Mouse (Mus musculus) left cerebral cortex, adult 11 months (tissue): ENCODE measurements around the gene Unc5c.

ENCODE experiments used
- DNase-seq: peaks from one replicate; pipeline ENCODE4 v3.0.0; 2022; ENCODE audit warnings: low spot score

The Unc5c gene

DNA sequence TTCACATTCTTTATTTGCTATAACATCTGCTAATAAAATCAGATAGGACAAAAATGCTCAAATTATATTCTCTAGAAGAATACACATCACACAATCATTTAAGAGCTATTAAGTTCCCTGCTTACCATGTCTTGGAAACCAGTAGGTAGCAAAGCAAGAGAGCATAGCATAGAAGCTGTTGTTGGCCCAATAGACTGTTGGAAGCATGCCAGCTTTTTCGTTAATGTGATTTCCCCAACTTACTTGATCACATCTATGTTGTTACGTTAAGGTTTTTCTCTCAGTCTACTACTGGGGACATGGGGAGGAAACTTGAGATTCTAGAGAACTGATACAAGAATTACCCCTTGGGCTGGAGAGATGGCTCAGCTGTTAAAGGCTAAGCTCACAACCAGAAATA is 133.0 kb downstream of the Unc5c start:
- DNase-seq: no peak

DNA sequence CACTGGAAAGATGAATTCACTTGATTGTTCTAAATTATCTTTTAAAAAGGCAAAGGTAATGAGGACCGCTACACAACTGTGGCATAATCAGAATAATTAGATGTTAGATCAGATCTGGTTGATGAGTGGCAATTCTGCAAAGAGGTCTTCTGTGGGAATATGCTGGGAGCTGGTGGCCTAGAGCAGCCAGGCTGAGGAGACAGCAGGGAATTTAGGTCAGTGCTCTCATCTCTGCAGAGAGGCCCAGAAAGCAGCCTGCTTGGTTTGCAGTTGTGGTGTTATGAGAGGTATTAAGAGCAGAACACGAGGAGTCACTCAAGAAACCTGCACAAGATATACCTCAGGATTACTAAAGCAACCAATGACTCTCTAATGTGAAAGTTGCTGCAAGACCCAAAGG is 133.9 kb downstream of the Unc5c start:
- no peak for DNase-seq

DNA sequence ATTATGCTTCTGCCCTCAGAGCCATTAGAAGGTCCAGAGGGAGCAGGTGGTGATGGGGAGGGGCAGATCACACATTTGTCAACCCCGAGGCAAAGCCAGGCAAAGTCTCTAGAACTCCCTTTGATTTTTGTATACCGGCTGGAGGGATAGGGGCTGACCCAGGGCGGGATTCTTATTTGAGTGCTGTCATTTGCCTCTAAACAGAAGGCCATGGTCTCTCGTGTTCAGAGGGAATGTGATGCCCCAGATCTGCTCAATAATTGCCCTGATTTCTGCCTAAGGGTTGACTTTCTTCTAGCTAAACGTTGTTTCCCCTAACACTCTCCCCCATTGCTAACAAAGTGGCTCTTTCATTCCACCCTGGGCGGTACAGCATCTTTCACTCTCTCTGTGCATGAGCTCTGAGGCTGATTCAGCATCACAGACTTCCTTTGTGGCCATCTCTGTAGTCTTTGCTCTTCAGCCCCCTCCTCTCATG is 136.1 kb downstream of the Unc5c start:
- peak; percentile 18 for DNase-seq

DNA sequence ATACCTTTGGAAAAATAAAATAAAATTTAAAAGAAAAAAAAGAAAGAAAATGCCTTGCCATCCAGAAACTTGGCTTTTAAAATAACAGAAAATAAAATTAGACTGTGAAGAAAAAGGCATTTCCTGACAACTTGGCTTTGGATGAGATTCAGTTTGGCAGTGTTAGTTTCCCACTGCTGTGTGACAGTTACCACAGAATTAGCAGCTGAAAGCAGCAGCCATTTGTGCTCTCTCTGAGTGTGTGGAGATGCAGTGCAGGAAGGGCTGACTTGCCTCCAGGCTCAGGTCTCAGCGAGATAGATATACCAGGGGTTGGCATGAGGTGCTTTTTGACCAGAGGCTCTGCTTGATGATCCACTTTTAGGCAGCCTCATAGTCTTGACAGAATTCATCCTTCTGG is 151.7 kb downstream of the Unc5c start:
- DNase-seq: peak; percentile 37

DNA sequence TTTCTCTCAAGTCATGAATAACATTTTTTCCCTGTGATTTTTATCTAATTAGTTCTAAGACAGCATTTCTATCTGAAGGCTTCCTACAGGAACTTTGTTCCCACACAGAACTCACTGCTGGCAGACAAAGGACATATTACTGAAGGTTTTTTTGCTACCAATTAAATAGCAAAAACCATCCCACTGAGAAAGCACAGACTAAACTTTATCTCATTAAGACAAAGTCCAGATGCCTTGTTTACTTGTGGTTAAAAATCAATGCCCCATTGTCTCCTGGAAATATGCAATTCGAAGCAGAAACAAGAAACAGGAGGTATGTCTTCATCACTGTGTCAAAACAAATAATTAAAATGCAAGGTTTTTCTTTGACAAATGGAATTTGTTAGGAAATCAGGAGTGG is 153.7 kb downstream of the Unc5c start:
- no peak for DNase-seq

DNA sequence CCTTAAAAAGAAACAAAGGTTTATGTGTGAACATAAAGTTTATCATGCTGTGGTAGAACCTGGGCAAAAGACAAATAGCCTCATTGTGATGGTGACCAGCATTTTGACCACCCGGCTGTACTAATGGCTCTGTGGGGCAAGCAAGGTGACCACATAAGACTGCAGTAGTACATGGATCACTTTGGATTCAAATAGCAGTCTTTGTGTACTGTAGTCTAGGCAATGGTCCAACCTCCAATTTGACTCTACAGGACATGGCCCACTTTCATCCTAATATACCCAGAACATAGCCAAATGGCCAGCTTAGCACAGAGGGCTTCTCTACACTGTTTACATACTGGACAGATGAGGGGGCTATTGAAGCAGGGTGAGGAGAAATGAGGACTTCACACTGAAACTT is 156.5 kb downstream of the Unc5c start:
- DNase-seq: no peak

DNA sequence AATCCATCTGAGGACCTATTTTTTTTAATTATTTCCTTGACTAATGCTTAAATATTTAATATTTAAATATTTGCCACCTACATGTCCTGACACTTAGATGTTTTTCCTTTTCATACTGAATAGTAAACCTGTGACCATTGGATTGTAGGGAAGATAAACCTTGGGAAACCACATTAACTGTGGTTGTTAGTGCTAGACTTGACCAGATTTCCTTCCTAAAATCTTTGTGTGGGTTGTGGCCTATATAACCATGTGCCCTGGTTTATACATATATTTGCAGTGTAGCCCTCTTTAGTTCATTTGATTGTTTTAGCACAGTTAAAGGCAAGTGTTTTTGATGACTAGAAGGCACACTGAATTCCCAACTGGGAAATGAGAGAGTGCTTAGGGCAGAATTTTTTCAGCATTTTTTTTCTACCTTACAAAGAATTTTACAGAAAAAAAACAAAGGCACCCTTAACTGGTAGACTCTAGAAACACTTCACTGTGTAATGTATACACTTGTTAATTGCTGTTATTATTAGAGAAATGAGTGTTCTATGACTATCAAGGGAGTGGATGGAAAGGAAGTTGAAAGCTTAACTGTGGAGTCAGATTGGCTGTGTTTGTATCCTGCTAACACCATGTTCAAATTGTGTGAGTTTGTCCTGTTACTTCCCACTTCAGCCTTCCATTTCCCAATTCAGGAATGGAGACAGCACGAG is 162.1 kb downstream of the Unc5c start:
- no peak for DNase-seq

DNA sequence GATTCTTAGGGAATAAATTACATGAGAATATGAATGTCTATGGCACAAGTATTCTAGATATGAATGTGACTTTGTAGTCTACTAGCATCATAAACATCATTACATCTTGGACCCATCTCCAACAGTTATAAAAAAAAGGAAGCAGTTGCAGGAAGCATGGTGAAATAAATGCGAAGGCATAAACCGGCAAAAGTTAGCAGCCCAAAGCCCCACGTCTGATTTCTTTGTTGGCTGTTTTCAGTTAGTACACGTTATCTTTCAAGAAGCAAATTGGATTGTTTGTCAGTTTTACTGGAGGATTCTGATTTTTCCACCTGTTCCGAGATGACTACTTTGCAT is 162.6 kb downstream of the Unc5c start:
- DNase-seq: no peak

DNA sequence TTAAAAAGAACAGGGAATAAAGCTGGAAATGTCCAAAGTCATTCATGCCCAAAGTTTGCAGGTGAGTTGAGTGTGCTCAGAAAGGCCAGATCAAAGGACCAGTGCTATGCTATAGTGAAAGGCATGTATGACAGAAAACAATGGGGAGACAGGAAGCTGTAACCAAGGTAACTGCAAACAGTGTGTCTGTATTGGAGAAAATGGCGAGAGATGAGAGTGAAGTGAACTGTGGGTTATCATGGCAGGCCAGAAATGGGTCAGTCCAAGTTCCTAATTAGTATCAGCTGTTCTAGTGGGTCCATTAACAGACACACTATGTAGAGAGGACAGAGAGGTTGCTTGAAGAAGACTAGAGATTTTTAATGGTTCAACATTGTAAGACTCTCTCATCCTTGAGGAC is 164.4 kb downstream of the Unc5c start:
- DNase-seq: no peak

DNA sequence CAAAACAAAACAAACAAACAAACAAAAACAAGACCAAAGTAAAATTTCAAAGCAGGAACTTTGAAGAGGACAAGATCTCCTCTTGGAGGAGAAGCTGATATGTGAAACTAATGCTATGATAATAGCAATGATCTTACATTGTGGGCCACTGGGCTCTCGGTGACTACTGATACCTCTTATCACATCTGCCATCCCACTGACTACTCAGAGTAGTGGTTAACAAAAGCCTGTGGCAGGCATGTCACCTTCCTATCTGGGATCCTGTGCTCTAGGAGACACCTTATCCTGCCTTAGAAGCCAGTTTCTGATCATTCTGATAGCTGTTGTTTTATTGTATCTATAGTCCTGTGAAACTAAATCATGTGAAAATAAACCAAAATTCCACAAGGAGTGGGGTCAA is 172.9 kb downstream of the Unc5c start:
- DNase-seq: no peak

DNA sequence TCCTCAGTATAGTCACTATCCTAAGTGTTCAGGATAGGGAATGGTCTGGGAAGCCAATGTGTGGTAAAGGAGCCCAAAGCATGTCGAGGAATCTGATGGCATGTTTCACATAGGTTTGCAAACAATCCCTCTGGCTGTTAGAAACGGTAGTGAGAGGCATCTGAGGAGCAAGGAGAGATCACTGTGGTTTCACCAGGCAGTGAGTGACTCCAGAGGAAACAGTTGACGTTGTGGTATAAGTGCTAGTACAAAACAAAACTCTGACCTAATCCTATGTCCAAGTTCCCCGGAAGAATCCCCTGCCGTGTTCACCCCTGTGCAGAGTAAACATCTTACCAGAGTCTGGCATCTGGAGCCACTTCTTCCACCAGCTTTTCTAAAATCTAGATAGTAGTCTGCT is 179.2 kb downstream of the Unc5c start:
- DNase-seq: no peak

DNA sequence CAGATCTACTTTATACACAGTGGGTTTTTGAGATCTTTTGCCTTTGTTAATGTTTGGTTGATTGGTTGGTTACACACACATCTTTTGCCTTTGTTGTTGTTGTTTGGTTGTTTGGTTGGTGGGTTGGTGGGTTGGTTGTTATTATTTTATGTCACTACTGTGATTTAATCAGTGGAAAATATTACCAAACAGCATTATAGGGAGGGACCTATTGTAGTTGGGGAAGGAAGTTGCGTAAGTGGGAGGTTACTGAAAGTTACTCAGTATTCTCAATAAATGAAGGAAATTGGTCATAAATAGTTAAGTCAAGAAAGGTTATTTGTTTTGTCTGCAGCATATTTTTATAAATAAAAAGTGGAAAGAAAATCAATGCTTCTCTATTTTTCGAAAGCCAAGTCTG is 181.6 kb downstream of the Unc5c start:
- no peak for DNase-seq

DNA sequence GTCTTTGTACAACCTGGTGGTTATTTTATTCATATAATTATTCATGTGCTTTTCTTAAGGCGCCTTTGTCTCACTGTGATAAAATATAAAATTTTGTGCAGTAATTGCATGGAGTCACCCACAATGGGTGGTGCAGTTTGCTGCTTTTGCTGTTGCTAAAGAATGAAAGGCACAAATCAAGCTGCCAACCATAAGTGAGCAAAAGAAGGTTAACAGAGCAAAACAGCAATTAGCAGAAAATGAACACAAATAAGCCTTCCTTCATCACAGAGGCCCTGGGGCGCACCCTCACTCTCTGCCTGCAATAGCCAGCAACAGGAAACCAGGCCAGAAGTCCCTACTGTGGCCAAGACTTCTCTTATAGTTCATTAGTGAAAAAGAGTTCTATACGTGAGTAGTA is 185.6 kb downstream of the Unc5c start:
- no peak for DNase-seq

DNA sequence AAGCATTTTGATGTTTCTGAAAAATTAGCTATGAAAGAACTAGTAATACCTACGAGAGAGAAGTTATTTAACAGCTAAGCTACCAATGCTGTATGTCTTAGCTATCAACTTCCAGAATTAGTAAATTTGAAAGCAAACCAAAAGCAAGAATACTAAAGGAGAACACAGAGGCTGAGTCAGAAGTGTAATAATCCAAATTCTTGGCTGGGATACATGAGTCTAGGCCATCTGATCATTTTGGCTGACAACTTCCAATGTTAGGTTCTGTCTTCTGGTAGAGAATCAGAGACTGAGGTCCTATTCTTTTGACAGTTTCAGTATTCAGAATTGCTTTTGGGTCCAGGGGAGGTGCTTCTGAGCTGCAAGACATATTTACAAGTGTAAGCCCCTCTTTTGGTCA is 188.9 kb downstream of the Unc5c start:
- no peak for DNase-seq

DNA sequence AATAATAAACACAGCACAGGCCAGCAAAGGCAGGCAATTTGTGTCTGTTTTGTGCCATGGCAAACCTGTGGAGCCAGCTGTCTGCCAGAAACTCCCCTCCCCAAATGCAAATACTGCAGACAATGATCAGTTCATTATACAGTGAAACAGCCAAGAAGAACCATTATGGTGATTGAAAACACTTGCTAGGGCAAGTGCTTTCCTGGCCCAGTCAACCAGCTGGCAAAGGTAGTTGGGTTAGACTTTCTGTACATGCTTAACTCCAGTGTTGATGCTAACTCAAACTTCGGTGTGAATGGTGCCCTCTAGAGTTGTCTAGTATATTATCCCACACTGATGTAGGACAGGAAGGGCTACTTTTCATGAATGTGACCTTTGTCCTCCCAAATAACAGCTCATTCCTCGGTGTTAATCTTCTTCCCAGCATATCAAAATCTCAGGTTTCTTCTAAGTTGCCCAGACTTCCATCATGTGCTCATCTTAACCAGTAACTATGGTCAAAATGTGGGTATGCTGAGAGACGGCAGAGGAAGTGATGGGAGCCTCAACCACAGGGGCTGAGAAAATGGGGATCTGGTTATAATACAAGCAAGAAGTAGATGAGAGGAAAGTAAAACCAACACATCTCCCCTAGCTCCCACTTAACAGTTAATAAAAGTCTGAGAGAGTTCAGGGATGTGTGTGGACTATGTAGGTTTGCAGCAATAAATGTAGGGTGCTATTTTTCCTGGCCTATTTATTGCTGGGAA is 194.2 kb downstream of the Unc5c start:
- DNase-seq: no peak

DNA sequence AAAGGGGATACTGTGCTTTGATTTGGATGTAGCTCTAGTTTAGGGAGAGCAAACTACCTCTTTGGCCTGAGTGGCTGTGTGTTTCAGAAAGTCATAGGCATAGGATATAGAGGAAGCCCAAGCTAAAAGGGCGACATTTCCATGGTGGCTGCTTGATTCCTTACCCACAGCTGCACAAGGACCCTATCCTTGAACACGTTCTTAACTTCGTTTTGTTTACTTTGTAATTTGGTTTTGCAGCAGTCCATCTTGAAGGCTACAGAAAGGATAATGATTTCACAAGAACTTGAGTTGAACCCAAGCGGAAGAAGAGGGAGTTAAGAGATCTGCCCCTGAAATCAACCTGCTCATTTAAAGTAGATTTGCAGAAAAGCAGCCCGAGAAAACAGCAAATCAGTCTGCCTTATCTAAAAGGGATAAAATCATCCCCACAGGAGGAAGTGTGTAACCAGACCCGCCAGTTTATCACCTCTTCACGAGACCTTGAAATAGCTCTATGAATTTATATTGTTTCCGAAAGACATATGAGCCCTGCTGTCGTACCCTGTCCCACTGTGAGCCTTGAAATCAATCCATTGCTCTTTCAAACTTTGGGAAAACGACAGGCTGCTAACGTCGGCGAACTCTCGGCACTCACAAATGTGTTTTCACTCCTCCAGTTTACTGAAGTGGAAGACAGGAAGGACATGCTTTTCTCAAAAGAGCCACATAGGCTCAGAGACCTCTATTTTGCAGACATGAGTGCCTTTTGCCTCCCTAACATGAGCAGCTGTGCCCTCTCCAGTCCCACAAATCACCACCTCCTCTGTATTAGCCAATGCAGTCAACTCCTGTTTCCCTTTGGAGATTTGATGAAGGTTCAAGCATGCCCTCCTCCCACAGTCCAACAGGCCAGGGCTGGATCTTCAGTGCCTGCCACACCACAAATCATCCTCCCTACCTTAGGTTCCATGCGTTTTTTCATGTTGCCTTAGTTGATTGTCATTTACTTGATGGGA is 195.3 kb downstream of the Unc5c start:
- DNase-seq: no peak

DNA sequence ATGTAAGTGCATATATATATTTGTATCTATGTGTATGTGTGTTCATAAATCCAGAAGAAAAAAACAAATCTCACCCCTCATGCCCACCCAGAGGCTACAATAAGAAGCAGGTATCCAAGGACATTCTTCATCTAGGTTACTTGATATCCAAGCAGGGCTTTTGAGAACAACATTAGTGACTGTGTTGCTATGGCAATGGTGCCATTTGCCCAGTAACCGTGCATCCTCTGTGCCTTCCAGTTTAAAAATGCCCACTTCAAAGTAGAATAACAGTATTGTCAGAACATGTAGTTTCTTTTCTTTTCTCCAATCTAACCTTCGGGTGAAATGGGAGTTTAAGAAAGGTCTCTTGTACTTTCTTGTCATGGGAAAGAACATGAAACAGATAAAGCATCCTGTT is 224.1 kb downstream of the Unc5c start:
- no peak for DNase-seq

DNA sequence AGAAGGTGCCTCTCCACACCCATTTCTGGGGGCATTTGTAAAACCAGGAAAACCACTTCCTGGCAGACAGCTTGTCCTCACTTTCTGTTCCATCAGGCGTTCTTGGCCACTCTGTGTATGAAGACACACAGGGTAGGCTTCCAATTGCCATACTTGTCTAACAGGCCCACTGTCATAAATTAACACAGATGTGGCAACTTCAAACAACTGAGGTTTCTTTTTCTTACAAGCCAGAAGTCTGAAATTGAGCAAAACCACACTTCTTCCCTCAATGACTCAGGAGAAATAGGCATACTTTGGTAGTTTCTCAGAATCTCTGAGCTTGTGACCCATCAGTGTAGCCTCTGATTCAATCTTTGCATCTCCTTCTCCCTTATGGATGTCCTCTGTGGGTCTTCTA is 225.7 kb downstream of the Unc5c start:
- no peak for DNase-seq

DNA sequence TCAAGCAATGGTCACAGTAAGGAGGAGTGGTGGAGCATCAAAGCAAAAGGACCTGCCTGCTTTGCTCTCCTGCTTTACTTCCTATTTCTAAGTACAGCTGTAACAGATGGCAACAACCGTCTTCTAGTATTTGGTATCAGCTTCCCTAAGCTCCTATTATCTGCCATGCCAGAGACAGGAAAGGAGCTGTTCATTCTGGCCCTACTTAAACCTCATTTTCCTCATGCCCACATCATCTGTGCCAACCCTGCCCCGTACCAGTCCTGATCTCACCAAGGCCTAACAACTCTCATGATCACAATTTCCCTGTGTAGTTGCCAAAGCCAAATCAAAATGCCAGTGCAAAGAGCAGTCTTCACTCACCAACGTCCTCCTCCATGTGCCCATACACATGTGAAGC is 226.4 kb downstream of the Unc5c start:
- no peak for DNase-seq

DNA sequence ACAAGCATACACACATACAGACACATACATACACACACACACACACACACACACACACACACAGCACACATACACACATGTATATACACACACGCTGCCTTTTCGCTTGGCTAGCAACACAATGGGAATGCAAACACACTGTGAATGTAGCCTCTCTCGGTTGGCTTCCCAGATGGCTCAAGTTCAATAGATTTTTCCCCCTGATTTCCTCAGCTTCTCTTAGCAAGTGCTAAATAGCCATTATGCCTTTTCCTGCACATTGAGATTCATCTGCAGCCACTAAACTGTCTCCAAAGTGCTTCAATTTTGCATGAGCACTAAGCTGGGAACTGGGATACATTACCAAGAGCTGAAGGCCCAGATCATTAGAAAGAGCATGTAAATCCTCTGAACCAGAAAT is 226.8 kb downstream of the Unc5c start:
- DNase-seq: no peak

DNA sequence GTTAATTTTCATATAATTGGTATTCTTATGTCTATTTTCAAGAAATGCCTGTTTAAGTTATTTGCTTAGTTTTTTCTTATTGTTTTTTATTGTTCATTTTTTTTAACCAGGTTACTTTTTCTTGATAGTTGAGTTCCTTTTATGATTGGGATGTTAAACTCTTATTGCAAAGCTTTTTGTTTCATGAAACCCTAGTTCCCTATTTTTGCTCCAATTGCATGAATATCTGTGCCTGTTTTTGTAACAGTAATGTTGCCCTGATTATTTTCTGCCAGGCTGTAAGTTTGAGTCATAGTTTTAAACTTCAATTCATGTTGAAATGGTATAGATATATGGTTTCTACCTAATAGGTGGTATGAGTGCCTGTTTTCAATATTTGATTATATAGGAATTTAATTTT is 234.2 kb downstream of the Unc5c start:
- DNase-seq: no peak

DNA sequence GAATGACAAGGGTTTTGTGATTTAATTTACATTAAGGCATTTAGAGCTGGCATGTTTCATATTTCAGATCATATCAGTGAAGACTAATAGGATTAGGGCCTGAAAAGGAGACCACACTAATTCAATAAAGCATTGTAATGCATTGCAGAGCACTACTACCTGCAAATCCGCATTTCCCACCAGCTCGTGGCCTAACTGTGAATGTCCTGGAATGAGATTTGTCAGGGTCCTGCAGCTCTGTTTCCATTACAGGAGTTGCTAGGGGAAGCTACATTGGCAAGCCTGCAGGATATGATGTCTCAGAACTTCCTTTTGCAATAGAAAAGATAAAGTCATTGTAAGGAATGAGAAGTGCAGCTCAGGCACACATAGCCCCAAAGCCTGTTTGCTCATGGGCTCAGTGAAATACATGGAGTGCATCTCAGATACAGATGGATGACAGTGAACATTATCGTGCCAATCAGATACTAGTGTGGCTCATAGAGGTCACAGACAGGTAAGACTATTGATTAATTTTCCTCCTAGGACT is 236.4 kb downstream of the Unc5c start:
- DNase-seq: no peak

DNA sequence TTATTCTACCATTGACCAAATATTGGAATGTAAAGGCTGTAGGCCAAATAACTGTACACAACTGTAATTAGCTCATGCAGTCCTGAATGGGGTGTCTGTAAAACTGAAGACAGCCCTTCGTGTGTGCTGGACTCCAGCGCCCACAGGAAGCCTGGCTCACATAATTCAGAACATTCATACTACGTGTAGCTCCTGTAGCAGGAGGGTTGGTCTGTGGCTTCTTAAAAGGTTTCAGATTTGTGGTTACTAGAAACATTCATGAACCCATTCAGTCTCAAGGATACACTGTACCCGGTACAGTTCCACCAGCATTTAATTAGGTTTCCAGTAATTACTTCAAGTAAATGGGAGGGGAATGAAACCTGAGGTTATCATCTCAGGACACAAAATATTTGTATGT is 246.6 kb downstream of the Unc5c start:
- DNase-seq: no peak
